Mouse (Mus musculus): Measurements from ENCODE around the gene Glra1.

DNA sequence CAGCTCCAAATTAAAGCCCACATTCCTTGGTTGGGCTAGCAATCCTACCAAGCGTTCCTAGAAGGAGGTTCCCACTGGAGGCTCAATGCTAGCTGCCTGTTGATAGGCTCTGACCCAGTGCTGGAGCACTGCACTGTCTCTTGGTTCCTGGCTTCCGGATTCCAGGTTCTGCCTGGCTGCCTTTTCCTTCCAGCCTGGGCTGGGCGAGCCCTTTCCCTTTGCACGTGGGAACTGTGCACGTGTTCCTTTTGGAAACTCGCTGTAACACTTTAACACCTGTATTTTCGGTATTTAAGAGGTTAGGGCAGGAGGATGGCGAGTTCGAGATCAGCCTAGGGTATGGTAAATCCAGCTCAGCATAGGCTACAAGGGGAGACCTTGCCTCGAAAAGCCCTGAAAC lies 140.0 kb downstream of the Glra1 start:
- TF ChIP-seq CTCF (IDR thresholded peaks at IDR 0.05; ENCODE audit: control insufficient read depth, insufficient read depth, insufficient replicate concordance, low read depth, low read length) (no peak), POLR2A (IDR thresholded peaks at IDR 0.05; ENCODE audit: control insufficient read depth, low read depth, low read length) (no peak)

Data from testis, adult 2 months (tissue).